Mouse (Mus musculus) embryonic fibroblast, embryonic 13.5 days (primary cell): ENCODE data around the gene Sap30bp.

Experiments used
- CTCF ChIP-seq: IDR thresholded peaks from 2 replicates; pipeline ENCODE4 v1.5.1; 2011; ENCODE audit warnings: mild to moderate bottlenecking, control low read depth, low read length, moderate library complexity, borderline replicate concordance; ENCODE audit not compliant: insufficient read depth
- POLR2A ChIP-seq: IDR thresholded peaks from 2 replicates; pipeline ENCODE4 v1.6.1; 2011; ENCODE audit warnings: low read depth, mild to moderate bottlenecking, control low read depth, low read length, moderate library complexity

GRCm38 (mm10) chr11:115945247-115945646 is 12.2 kb downstream of the Sap30bp start:
- TF ChIP-seq CTCF (no peak), POLR2A (no peak)
